Mouse (Mus musculus) liver, adult 2 months (tissue): ENCODE measurements around the gene Adam19. TPM values are rescaled to one million over a fixed set of nuclear protein-coding genes. Genes with fewer than 3 reads are reported as not detected.
A peak's percentile ranks its signal among the peaks of the same experiment; 100 is the strongest.

ENCODE experiments used
- DNase-seq: peaks from one replicate; pipeline ENCODE4 v3.0.0-alpha.2; 2011; ENCODE audit warnings: low read depth, low spot score; ENCODE audit errors: extremely low read depth
- H3K27ac ChIP-seq: fragments of 200-500 bp; replicated peaks from 2 replicates; pipeline ENCODE4 v1.5.1; 2012; ENCODE audit warnings: low read depth, mild to moderate bottlenecking, control low read depth, inconsistent platforms, low read length; ENCODE audit not compliant: insufficient read depth
- H3K27me3 ChIP-seq: fragments of 200-500 bp; 2 replicates; pipeline ENCODE4 v1.6.1; 2012; ENCODE audit warnings: mild to moderate bottlenecking, moderate library complexity, low read length, inconsistent platforms; ENCODE audit not compliant: control insufficient read depth, insufficient read depth
- H3K36me3 ChIP-seq: fragments of 200-500 bp; 2 replicates; pipeline ENCODE4 v1.6.1; 2012; ENCODE audit warnings: low read length, inconsistent platforms; ENCODE audit not compliant: control insufficient read depth, insufficient read depth
- H3K4me1 ChIP-seq: fragments of 200-500 bp; 2 replicates; pipeline ENCODE4 v1.6.1; 2011; ENCODE audit warnings: low read length; ENCODE audit not compliant: control insufficient read depth, insufficient read depth
- H3K4me3 ChIP-seq: fragments of 200-500 bp; 2 replicates; pipeline ENCODE4 v1.5.1; 2011; ENCODE audit warnings: low read depth, mild to moderate bottlenecking, control low read depth, low read length, moderate library complexity; ENCODE audit not compliant: insufficient read depth
- H3K79me2 ChIP-seq: fragments of 200-500 bp; 2 replicates; pipeline ENCODE4 v1.6.1; 2012; ENCODE audit warnings: inconsistent platforms, mild to moderate bottlenecking, low read length, moderate library complexity; ENCODE audit not compliant: control insufficient read depth, insufficient read depth
- H3K9ac ChIP-seq: fragments of 200-500 bp; 2 replicates; pipeline ENCODE4 v1.6.1; 2012; ENCODE audit warnings: low read depth, mild to moderate bottlenecking, control low read depth, inconsistent platforms, low read length
- CTCF ChIP-seq: fragments of 200-500 bp; IDR thresholded peaks from 2 replicates; pipeline ENCODE4 v1.5.1; 2011; ENCODE audit warnings: low read depth, low read length, control low read depth
- POLR2A ChIP-seq: fragments of 200-500 bp; IDR thresholded peaks from 2 replicates; pipeline ENCODE4 v1.6.1; 2011; ENCODE audit warnings: low read length, control low read depth; ENCODE audit not compliant: insufficient read depth; ENCODE audit errors: extremely low read depth
- WGBS: fragments of 180-500 bp; shearing (Covaris S2); methylation state at CpG from one replicate; pipeline ENCODE4 v1.1.7; 2018; 5-methylcytosine and 5-hydroxymethylcytosine counted together
- polyA plus RNA-seq: library from polyadenylated mRNA; depleted of rRNA; stranded (reverse); fragments of >200 nt; gene quantifications from 2 replicates; pipeline ENCODE4 v1.2.3, GENCODE M21; 2012
- total RNA-seq: library from RNA; depleted of rRNA; stranded (reverse); fragments of >200 nt; gene quantifications from 2 replicates; pipeline ENCODE4 v1.2.3, GENCODE M21; 2014

The Adam19 gene
- total and polyA plus RNA-seq, 2 experiments = 0.55 to 1.1 TPM

- Histone ChIP-seq H3K79me2 (no peaks in the 10 kb centered on the region), H3K27me3 (no peaks in the 10 kb centered on the region), H3K4me3 (no peak overlapping the region), H3K36me3 (no peaks in the 10 kb centered on the region), H3K4me1 (no peaks in the 10 kb centered on the region), H3K9ac (no peak overlapping the region), H3K27ac (no peak overlapping the region)
- TF ChIP-seq POLR2A (no peak), CTCF (no peak)
- WGBS = 54% methylated on average over 6 of the region's 6 CpGs
- peak; percentile 33 for DNase-seq
These were observed 27.6 kb upstream of the Adam19 start for GRCm38 (mm10) chr11:46027952-46028814.

- no peaks in the 10 kb centered on the region for H3K36me3 ChIP-seq
- no peak for DNase-seq
- WGBS = 75% methylated on average over 2 of the region's 2 CpGs
- no peaks in the 10 kb centered on the region for H3K27me3 ChIP-seq
- H3K27ac ChIP-seq = no peak overlapping the region
- no peak overlapping the region for H3K4me3 ChIP-seq
- H3K9ac ChIP-seq = no peak overlapping the region
- TF ChIP-seq CTCF (no peak), POLR2A (no peak)
- H3K4me1 ChIP-seq = no peaks in the 10 kb centered on the region
- no peaks in the 10 kb centered on the region for H3K79me2 ChIP-seq
These were observed 26.3 kb upstream of the Adam19 start for GRCm38 (mm10) chr11:46029485-46029884.

GRCm38 (mm10) chr11:46030026-46030425 is 25.8 kb upstream of the Adam19 start:
- Histone ChIP-seq H3K4me3 (no peak overlapping the region), H3K4me1 (no peaks in the 10 kb centered on the region), H3K36me3 (no peaks in the 10 kb centered on the region), H3K27me3 (no peaks in the 10 kb centered on the region), H3K79me2 (no peaks in the 10 kb centered on the region), H3K27ac (no peak overlapping the region), H3K9ac (no peak overlapping the region)
- TF ChIP-seq POLR2A = no peak
- TF ChIP-seq CTCF = no peak
- WGBS = 95% methylated on average over 2 of the region's 2 CpGs
- DNase-seq = no peak

GRCm38 (mm10) chr11:46031470-46031869 is 24.3 kb upstream of the Adam19 start:
- TF ChIP-seq CTCF = no peak
- no peak for TF ChIP-seq POLR2A
- H3K27ac ChIP-seq = no peak overlapping the region
- WGBS = 54% methylated on average over 3 of the region's 3 CpGs
- DNase-seq = no peak
- H3K4me3 ChIP-seq = no peak overlapping the region
- H3K4me1 ChIP-seq = peaks cover 3% of the 10 kb centered on the region; the same call in 1 of the 2 replicates
- H3K9ac ChIP-seq = no peak overlapping the region
- H3K27me3 ChIP-seq = no peaks in the 10 kb centered on the region
- no peaks in the 10 kb centered on the region for H3K36me3 ChIP-seq
- H3K79me2 ChIP-seq = no peaks in the 10 kb centered on the region

GRCm38 (mm10) chr11:46032956-46033355 is 22.8 kb upstream of the Adam19 start:
- Histone ChIP-seq H3K79me2 (no peaks in the 10 kb centered on the region), H3K27ac (no peak overlapping the region), H3K9ac (no peak overlapping the region), H3K36me3 (no peaks in the 10 kb centered on the region), H3K27me3 (no peaks in the 10 kb centered on the region), H3K4me3 (no peak overlapping the region), H3K4me1 (peaks cover 4% of the 10 kb centered on the region; the same call in 1 of the 2 replicates)
- TF ChIP-seq CTCF (no peak), POLR2A (no peak)
- DNase-seq = no peak
- 89% methylated on average over 7 of the region's 7 CpGs for whole genome bisulfite sequencing

GRCm38 (mm10) chr11:46036374-46036773 is 19.4 kb upstream of the Adam19 start:
- peak; percentile 45 for DNase-seq
- Histone ChIP-seq H3K4me3 (no peak overlapping the region), H3K9ac (no peak overlapping the region), H3K4me1 (peaks cover 4% of the 10 kb centered on the region; the same call in 1 of the 2 replicates), H3K79me2 (no peaks in the 10 kb centered on the region), H3K36me3 (no peaks in the 10 kb centered on the region), H3K27me3 (no peaks in the 10 kb centered on the region), H3K27ac (no peak overlapping the region)
- 56% methylated on average over 10 of the region's 10 CpGs for WGBS
- TF ChIP-seq CTCF (no peak), POLR2A (no peak)
